Mouse (Mus musculus) adipose tissue, adult 10 weeks (tissue): Measurements from ENCODE around the gene Tmem128. TPM values are rescaled to one million over a fixed set of nuclear protein-coding genes. Genes with fewer than 3 reads are reported as not detected.

Experiments
- polyA plus RNA-seq: library from polyadenylated mRNA; stranded (reverse); fragments of 350-450 nt; fragmentation: Illumina TruSeq; extraction: RNeasy Lipid Tissue Mini Kit (QIAGEN cat#74804); gene quantifications from one replicate; pipeline ENCODE4 v1.2.3, GENCODE M21; 2014; ENCODE audit warnings: low read depth, low replicate concordance

Gene Tmem128
- 38.5 TPM for polyA plus RNA-seq

DNA sequence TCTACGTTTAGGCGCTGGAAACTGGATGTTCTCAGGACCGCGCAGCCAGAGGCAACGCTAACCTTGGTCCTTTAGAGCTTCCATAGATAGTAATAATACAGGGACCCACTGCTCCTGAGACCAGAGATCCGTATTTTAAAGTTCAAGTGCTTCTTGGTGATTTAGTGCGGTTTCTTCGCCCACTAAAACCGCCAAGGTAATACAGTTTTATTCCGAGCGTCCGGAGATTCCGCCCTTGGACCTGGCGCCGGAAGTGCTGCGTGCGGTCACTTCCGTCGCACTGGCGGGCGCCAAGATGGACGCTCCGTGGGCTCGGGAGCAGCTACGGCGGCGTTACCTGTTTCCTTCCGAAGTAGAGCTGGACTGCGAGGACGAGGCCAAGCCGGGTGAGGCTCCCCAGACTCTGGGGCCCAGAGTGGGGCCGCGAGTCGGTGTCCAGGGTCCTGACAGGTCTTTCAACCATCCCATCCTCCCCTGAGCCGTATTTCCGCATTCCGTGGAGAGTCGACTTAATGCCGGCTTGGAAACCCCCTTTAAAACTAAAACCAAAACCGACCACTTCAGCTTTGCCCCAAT is at the start of gene Tmem128:
Gene Tmem128, plus strand, starts transcription at position 79 of the 576 bp plus-strand sequence.

DNA sequence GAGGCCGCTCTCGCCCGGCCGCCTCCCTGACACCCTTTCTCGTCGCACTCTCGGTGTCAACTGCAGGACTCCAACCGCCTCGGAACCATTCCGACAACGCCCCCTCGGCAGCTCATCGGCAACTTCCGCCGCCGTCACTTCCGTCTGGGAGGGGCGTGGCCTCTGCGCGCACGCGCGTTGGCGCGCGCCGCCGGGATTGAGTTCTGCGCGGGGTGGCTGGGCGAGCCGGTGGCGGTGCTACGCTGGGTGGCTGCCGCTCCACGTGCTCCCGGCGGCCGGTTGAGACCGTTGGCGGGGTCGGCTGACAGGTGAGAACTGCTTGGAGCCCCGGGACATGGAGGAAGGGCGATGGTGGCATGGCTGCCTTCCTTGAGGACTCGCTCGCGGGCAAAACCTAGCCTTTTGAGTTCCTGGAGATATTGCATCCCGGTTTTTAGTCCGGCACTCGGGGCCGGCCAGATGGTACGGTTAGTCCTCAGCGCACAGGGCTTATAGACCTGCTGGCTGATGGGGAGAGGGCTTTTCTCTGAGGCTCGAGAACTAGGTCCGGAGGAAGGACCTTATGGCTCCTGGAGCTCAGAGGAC is 39.6 kb upstream of the Tmem128 start, which contains the start of the genes Zbtb49 and Lyar:
Gene Zbtb49, minus strand, starts transcription at position 130 of the 585 bp plus-strand sequence.
Gene Lyar, plus strand, starts transcription at position 143 of the 585 bp plus-strand sequence.

DNA sequence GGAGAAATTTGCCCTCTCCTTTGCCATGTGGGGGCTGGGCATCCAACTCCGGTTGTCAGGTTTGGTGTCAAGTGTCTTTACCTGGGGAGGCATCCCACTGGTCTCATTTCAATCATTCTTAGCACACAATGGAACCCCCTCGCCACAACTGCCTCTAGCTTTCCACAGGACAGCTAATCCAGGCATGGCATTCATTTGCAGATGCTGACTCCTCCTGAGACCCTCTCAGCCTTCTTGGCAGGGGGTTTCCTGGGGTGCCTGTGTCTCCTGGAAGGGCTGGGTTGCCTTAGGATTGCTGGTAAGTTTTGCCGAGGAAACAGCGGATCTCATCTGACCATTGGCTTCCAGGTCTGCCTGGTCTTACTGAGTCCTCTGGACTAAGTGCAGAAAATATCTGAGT is 15.8 kb downstream of the Tmem128 start, which contains the start of gene Otop1:
Gene Otop1, plus strand, starts transcription at position 202 of the 400 bp plus-strand sequence.

Other genes with a start within 250 kb of the Tmem128 start
- 34.1 TPM for gene Stx18, start 221.4 kb upstream of the Tmem128 start, polyA plus RNA-seq
- gene Nsg1, start 100.3 kb upstream of the Tmem128 start, polyA plus RNA-seq, result 4.6 TPM
- gene Zbtb49, start 39.7 kb upstream of the Tmem128 start, polyA plus RNA-seq, result 7.4 TPM
- gene Lyar, start 39.7 kb upstream of the Tmem128 start, polyA plus RNA-seq, result 42.9 TPM
- 0.15 TPM for gene Otop1, start 15.8 kb downstream of the Tmem128 start, polyA plus RNA-seq
- not detected for gene Drd5, start 59.2 kb downstream of the Tmem128 start, polyA plus RNA-seq
- gene Slc2a9, start 243.0 kb downstream of the Tmem128 start, polyA plus RNA-seq, result 7.5 TPM